Mouse (Mus musculus): ENCODE data around the gene Rtn3. TPM values are rescaled to one million over a fixed set of nuclear protein-coding genes. Genes with fewer than 3 reads are reported as not detected.
"Not testable (repeated sequence)": the region's sequence is repeated elsewhere in the genome, so short reads cannot be mapped to it uniquely, and the experiment has no call there.

Rtn3 gene
- polyA plus RNA-seq, 1 experiment from 2014 or later, result 280 TPM

DNA sequence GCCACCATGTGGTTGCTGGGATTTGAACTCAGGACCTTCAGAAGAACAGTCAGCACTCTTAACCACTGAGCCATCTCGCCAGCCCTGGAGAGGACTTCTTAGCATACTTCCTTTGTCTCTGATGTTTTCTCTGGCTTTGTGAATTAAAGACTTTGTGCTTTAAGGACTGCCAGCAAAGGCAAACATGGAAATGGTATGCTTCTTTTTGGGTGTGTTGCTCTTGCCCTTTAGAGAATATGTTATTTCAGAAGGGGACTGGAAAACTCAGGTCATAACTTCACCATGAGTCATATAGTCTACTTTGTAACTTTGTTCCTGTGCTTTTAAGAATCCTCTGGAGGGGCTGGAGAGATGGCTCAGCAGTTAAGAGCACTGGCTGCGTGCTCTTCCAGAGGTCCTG is 15.7 kb upstream of the Rtn3 start:
- no peak for DNase-seq (ENCODE audit: low spot score)
- H3K27ac ChIP-seq, result no peak overlapping the region
- 90% methylated on average over 2 of the region's 2 CpGs for WGBS
- H3K27me3 ChIP-seq (ENCODE audit: insufficient read depth, poor library complexity, severe bottlenecking), result no peaks in the 10 kb centered on the region
- no peaks in the 10 kb centered on the region for H3K36me3 ChIP-seq
- H3K9me3 ChIP-seq, result no peaks in the 10 kb centered on the region
- peaks cover 15% of the 10 kb centered on the region for H3K4me1 ChIP-seq (replicated peaks)
- H3K4me3 ChIP-seq, result no peak overlapping the region

DNA sequence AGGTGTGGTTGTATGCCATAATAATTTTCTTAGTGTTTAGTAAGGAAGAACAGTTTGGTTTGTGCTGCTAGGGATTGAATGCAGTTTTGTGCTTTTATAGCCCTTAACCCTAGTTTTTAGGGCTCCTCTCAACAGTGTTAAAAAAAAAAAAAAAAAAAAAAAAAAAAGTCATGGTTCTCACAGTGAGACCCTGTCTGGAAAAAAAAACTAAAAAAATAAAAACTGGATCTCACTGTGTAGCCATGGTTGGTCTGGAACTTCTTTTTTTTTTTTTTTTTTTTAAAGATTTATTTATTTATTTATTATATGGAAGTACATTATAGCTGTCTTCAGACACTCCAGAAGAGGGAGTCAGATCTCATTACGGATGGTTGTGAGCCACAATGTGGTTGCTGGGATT is 13.0 kb upstream of the Rtn3 start:
- DNase-seq (ENCODE audit: low spot score); H3K27ac ChIP-seq; H3K9me3 ChIP-seq; H3K36me3 ChIP-seq; H3K27me3 ChIP-seq (ENCODE audit: insufficient read depth, poor library complexity, severe bottlenecking); H3K4me3 ChIP-seq: not testable (repeated sequence)
- H3K4me1 ChIP-seq (replicated peaks), result peaks cover 17% of the 10 kb centered on the region
- WGBS, result 92% methylated on average over 1 of the region's 1 CpGs

DNA sequence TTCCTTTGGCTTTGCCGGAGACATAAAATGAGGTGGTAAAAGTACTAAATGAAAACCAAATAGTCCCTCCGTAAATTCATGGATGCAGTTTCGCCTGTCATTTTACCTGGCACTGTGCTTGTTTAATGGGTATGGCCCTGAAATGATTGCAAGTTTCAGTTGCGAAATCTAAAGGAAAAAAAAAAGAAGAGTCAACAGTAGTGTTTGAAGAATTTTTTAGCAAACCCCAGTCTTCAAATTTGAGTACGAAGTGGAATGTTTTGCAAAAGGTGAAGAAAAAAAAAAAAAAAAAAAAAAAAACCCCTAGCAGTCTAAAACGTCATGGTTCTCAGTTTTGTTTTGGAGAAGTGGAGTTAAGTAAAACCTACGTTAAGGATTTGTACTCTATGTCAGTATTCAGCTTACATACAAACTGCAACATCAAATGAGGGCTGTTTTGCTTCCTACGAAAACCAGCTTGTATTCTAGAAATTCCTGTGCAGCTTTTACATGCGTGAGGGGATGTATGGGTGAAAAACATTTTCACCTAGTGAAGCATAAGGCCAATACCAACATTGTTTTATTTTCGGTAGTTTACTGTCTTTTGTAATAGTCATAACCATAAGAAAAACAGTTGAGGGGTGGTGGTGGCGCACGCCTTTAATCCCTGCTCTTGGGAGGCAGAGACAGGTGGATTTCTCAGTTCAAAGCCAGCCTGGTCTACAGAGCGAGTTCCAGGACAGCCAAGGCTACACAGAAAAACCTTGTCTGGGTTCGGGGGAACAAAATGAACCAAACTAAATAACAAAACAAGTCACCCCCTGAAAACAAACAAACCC is 12.3 kb upstream of the Rtn3 start:
- no peak for DNase-seq (ENCODE audit: low spot score)

DNA sequence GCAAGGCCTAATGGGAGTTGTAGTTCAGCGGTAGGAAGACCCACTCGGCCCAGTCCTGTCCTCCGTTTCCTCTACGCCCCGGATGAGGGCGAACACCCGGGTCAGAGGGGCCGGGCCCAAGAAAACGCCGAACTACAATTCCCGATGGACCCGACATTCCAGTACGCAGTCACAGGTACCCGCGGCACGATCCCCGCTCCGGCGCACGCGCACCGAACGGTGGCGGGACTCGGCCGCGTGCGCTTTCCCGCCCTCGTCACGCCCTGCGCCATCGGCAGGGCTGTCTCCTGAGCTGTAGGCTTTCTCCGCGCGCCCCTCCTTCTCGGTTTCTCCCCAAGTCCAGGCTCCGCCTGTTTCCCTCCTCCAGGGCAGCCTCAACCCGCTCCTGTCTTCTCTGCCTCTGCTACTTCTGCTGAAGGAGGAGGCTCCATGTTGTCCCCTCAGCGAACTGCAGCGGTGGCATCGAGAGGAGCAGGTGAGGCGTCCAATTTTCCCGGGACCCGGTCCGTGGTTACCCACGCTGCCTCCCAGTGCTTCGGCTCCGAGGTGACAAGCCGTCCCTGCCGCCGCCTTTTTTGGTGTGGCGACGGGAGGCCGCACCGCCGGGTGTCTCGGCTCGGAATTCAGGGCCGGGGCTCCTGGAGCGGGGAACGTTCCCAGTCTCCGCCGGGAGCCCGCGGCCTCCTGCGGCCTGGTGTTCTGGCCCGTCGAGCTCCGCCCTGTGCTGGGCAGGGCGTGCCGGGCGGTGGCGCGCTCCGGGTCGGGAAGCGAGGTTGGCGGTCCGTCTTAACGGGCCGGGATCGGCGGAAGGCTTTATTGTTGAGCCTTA is 11.3 kb upstream of the Rtn3 start:
- peak overlapping the region; percentile 65 for H3K4me3 ChIP-seq
- H3K27ac ChIP-seq, result peak overlapping the region; percentile 94
- no peaks in the 10 kb centered on the region for H3K27me3 ChIP-seq (ENCODE audit: insufficient read depth, poor library complexity, severe bottlenecking)
- peaks cover 17% of the 10 kb centered on the region for H3K4me1 ChIP-seq (replicated peaks)
- H3K36me3 ChIP-seq, result no peaks in the 10 kb centered on the region
- H3K9me3 ChIP-seq, result no peaks in the 10 kb centered on the region
- WGBS, result under 1% methylated on average over 84 of the region's 84 CpGs
- peak; percentile 94 for DNase-seq (ENCODE audit: low spot score)

More for the DNA sequence above, 12.3 kb upstream of the Rtn3 start:
- no peaks in the 10 kb centered on the region for H3K9me3 ChIP-seq
- H3K4me1 ChIP-seq (replicated peaks), result peaks cover 17% of the 10 kb centered on the region
- peak overlapping the region; percentile 94; the same call in 1 of the 2 replicates for H3K27ac ChIP-seq
- 52% methylated on average over 14 of the region's 14 CpGs for WGBS
- peak overlapping the region; percentile 65 for H3K4me3 ChIP-seq
- H3K36me3 ChIP-seq, result no peaks in the 10 kb centered on the region
- no peaks in the 10 kb centered on the region for H3K27me3 ChIP-seq (ENCODE audit: insufficient read depth, poor library complexity, severe bottlenecking)

DNA sequence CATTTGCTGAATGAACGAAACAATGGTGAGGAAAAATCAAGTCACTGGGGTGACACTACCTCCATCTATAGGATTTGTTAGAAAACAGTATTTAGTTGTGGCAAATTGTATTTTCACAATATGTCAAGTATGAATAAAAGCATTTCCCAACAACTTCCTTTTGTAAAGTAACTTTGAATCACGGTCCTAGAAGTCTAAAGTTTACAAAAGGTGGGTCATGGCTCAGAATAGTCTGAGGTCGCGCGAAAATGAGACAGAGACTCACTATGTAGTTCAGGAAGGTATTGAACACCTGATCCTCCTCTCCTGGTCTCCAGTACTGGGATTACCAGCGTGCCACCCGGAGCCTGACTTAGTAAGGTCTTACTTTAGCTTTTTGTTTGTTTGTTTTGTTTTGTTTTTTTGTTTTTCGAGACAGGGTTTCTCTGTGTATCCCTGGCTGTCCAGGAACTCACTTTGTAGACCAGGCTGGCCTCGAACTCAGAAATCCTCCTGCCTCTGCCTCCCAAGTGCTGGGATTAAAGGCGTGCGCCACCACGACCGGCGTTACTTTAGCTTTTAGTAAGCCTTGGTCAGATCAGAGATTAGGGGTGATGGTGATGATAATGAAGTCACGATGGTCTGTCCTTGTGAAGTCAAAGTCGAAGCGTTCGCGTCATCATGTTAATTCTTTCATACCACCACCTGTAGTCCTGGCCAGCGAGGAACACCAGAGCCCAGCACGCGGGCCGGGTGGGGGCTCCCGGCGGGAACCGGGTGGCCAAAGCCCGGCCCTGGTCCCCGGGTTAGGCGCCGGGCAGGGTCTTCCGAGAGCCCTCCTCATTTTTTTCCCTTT is 10.5 kb upstream of the Rtn3 start, which contains the start of gene Atl3:
Gene Atl3, plus strand, starts transcription at position 689 of the 835 bp plus-strand sequence.
- no peak for DNase-seq (ENCODE audit: low spot score)
- Histone ChIP-seq H3K27me3 (ENCODE audit: insufficient read depth, poor library complexity, severe bottlenecking) (no peaks in the 10 kb centered on the region), H3K36me3 (no peaks in the 10 kb centered on the region), H3K4me3 (peak within 1 kb of the TSS; percentile 65), H3K9me3 (no peaks in the 10 kb centered on the region), H3K27ac (peak within 1 kb of the TSS; percentile 94), H3K4me1 (replicated peaks) (peaks cover 17% of the 10 kb centered on the region)
- WGBS, result 31% methylated on average over 31 of the region's 31 CpGs

DNA sequence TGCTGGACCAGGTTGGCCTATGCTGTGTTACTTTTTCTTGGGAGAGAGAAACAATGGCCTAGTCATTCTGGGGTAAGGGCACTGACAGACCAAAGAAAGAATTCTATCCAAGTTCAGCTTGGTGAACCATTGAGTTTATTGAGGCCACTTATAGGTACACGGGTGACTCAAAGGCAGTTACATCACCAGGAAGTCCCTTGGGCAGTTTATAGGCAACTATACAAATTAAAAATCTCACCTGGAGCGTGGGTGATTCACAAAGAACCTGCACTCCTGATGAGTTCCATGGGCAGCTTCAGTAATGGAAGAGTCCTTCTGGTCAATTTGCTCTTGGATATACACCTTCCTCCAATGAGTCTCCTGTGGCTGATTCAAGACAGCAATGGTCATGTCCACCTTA is 9.6 kb upstream of the Rtn3 start:
- Histone ChIP-seq H3K4me3 (no peak overlapping the region), H3K27ac (no peak overlapping the region), H3K9me3 (no peaks in the 10 kb centered on the region), H3K27me3 (ENCODE audit: insufficient read depth, poor library complexity, severe bottlenecking) (no peaks in the 10 kb centered on the region), H3K4me1 (replicated peaks) (peaks cover 17% of the 10 kb centered on the region), H3K36me3 (no peaks in the 10 kb centered on the region)
- DNase-seq (ENCODE audit: low spot score), result no peak
- WGBS, result 95% methylated on average over 2 of the region's 2 CpGs

DNA sequence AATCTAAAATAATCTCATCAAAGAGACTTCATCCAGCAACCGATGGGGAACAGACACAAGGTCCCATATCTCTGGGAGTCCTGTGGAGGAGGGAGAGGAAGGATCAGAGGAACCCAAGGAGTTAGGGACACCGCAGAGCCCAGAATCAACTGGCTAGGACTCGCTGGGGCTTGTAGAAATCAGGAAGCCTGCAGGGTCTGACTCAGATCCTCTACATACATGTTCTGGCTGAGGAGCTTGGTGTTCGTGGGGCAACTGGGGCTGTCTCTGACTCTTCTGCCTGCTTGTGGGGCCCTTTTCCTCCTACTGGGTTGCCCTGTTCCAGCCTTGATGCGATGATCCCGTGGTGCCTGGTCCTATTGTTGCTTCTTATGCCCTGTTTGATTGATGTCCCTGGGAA is 8.9 kb upstream of the Rtn3 start:
- no peaks in the 10 kb centered on the region for H3K27me3 ChIP-seq (ENCODE audit: insufficient read depth, poor library complexity, severe bottlenecking)
- peaks cover 17% of the 10 kb centered on the region for H3K4me1 ChIP-seq (replicated peaks)
- H3K9me3 ChIP-seq, result no peaks in the 10 kb centered on the region
- DNase-seq (ENCODE audit: low spot score), result no peak
- 83% methylated on average over 6 of the region's 6 CpGs for WGBS
- H3K27ac ChIP-seq, result no peak overlapping the region
- H3K36me3 ChIP-seq, result no peaks in the 10 kb centered on the region
- H3K4me3 ChIP-seq, result no peak overlapping the region

DNA sequence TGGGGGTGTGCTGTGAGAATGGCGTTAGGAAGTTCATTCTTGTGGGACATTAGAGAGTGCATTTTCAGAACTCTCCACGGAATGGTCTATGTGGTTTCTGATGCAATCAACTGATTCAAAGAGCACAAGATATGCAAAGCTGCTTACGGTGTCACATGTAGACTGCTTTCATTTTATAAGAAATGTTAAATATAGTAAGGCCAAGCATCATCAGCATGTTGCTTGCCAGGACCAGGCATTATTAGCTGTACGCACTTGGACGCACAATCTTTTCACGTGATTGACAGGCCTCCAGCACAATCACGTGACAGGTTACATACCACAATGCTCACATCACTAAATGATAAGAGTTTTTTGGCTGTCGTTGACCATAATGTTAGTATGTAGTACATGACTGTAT is 4.6 kb upstream of the Rtn3 start:
- Histone ChIP-seq H3K4me1 (replicated peaks) (peaks cover 4% of the 10 kb centered on the region; the same call in 1 of the 2 replicates), H3K27me3 (ENCODE audit: insufficient read depth, poor library complexity, severe bottlenecking) (no peaks in the 10 kb centered on the region), H3K36me3 (no peaks in the 10 kb centered on the region), H3K27ac (no peak overlapping the region), H3K9me3 (no peaks in the 10 kb centered on the region), H3K4me3 (no peak overlapping the region)
- no peak for DNase-seq (ENCODE audit: low spot score)
- 88% methylated on average over 8 of the region's 8 CpGs for WGBS

DNA sequence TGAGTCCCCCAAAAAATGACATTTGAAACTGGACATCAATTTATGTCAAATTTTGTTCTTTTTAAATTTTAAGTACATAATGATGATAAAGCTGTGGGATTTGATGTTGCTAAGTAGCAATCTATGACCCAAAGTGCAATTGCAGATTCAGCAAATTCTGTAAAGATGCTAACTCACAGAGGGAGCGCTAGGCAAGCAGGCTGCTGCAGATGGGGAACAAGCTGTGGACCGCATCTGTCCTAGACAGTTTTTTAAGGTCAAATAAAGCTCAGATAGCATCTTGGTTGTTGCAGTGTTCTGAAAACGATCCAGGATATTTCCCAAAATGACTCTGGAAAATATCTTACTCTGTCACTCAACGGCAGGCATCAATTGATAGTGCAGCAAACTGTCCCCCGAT is 995 bp upstream of the Rtn3 start:
- Histone ChIP-seq H3K4me1 (replicated peaks) (peaks cover 22% of the 10 kb centered on the region), H3K36me3 (peaks cover 12% of the 10 kb centered on the region), H3K4me3 (peak overlapping the region; percentile 97; the same call in 1 of the 2 replicates), H3K9me3 (no peaks in the 10 kb centered on the region), H3K27me3 (ENCODE audit: insufficient read depth, poor library complexity, severe bottlenecking) (no peaks in the 10 kb centered on the region), H3K27ac (peak overlapping the region; percentile 99; the same call in 1 of the 2 replicates)
- no peak for DNase-seq (ENCODE audit: low spot score)
- WGBS, result 77% methylated on average over 5 of the region's 5 CpGs

DNA sequence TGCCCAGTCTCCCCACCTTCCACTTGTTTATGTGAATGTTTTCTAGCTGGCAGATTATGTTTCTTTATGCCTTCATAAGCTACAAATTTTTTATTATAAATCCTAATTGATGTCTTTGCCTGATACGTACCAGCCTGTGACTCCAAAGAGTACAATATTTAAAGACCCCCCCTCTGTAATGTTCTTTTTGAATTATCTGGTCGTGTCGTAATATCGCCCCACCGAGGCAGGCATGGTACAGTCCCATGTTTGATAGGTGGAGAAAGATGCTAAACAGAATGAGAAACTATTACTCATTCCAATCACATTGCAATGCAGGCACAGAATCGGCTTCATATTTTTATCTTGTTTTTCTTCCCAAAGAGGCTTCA is 416 bp upstream of the Rtn3 start:
- no peaks in the 10 kb centered on the region for H3K27me3 ChIP-seq (ENCODE audit: insufficient read depth, poor library complexity, severe bottlenecking)
- peaks cover 12% of the 10 kb centered on the region for H3K36me3 ChIP-seq
- peaks cover 22% of the 10 kb centered on the region for H3K4me1 ChIP-seq (replicated peaks)
- no peaks in the 10 kb centered on the region for H3K9me3 ChIP-seq
- no peak for DNase-seq (ENCODE audit: low spot score)
- H3K27ac ChIP-seq, result peak overlapping the region; percentile 99
- 4% methylated on average over 6 of the region's 6 CpGs for WGBS
- peak overlapping the region; percentile 97 for H3K4me3 ChIP-seq

DNA sequence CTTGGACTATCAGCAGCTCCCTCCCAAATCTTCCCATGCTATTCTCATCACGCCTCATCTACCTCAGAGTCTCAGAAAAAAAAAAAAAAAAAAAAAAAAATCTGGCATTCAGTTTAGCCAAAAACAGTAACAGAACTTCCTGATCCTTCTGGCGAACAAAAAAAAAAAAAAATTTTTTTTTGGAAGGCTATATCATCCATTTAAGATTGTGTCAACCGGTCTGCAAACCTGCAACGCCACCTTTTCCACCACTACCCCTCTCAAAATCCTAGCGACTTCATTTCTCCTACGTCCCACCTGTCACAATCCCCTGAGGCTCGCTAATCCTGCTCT is 849 bp downstream of the Rtn3 start:
- Histone ChIP-seq H3K27me3 (ENCODE audit: insufficient read depth, poor library complexity, severe bottlenecking) (no peaks in the 10 kb centered on the region), H3K27ac (peak overlapping the region; percentile 99), H3K36me3 (peaks cover 17% of the 10 kb centered on the region), H3K4me1 (replicated peaks) (peaks cover 22% of the 10 kb centered on the region), H3K4me3 (peak overlapping the region; percentile 97), H3K9me3 (no peaks in the 10 kb centered on the region)
- no peak for DNase-seq (ENCODE audit: low spot score)
- WGBS, result 1% methylated on average over 7 of the region's 7 CpGs

DNA sequence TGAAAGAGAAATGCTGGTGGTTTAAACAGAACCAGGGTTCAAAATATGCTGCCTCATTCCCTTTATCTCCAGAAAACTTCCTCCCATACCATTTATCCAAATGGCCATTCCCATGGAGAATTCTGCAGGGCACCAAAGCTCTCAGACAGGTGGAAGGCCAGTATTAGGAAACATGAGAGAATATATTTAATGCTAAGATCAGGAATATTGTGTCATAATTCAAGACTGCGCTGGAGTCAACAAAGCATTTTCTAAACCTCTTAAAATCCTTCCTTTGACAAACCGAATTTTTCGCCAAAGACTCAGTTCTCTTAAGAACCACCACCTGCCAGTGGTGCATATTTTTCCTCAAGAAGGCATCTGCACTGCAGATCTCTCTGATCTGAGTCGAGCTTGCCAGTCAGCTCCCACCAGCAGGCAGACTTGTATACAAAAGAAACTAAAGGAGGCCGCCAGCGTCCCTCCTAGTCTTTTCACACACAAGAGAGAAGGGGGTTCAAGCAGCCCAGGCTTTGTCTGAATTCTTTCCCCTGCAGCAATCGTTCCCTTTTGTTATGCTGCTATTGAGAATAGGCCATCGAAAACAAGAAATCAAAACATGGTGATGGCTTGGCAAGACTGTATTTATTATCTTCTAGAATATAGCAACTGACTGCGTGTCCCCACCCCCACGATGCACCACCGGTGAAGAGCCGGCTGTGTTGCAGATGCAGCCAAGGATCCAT is 1.4 kb downstream of the Rtn3 start:
- DNase-seq (ENCODE audit: low spot score), result peak; percentile 70
- 5% methylated on average over 12 of the region's 12 CpGs for WGBS
- Histone ChIP-seq H3K36me3 (peaks cover 22% of the 10 kb centered on the region), H3K4me1 (replicated peaks) (peaks cover 22% of the 10 kb centered on the region), H3K4me3 (peak overlapping the region; percentile 97), H3K27me3 (ENCODE audit: insufficient read depth, poor library complexity, severe bottlenecking) (no peaks in the 10 kb centered on the region), H3K27ac (peak overlapping the region; percentile 99), H3K9me3 (no peaks in the 10 kb centered on the region)
